Mouse (Mus musculus): ENCODE measurements at regions not wholly inside any gene's neighbourhood (a gene's known extent, or its start where the extent isn't known, plus 50 kb on each side); places are given as distances from the start of the nearest gene placed in this dataset.

DNA sequence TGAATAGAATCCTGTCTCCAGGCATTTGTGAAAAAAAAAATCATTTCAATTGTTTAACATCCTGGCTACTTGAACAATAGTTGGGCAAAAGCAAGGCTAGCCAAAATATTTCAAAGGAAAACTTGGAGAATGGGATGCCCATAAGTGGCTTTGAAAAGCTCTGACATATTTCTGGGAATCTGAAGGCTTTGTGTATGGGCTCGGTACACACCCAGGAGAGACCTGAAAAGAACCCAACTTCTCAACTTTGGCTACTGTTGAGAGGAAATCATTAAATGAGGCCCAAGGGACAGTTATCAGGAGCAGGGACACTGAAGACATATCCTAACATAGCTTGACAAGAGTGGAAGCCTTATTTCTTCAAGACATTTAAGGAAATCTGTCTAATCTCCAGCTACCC is 179.0 kb downstream of the Cxcl12 start:
- TF ChIP-seq CTCF (conservative IDR thresholded peaks at IDR 0.05 in 1 of 2, IDR thresholded peaks at IDR 0.05 in 1 of 2; ENCODE audit: low read depth in 2 of 2, low read length in 2 of 2) (no peak), POLR2A (IDR thresholded peaks at IDR 0.05; ENCODE audit: low read depth, low read length) (no peak), KAT2A (IDR thresholded peaks at IDR 0.05; ENCODE audit: insufficient replicate concordance, low read length) (no peak), ZMIZ1 (IDR thresholded peaks at IDR 0.05; ENCODE audit: low read depth, low read length) (no peak), MEF2A (IDR thresholded peaks at IDR 0.05; ENCODE audit: borderline replicate concordance, low read depth, low read length) (no peak), JUN (IDR thresholded peaks at IDR 0.05; ENCODE audit: insufficient read depth, low read depth, low read length) (no peak), JUND (conservative IDR thresholded peaks at IDR 0.05; ENCODE audit: low read depth, low read length) (no peak)
